ENCODE assay signal across 8 mouse cellular contexts in genomic region chr8:106169017-106169933, GRCm38 (mm10). TPM values are rescaled to one million over a fixed set of nuclear protein-coding genes. Genes with fewer than 3 reads are reported as not detected.
DNase-seq lines count a peak whose midpoint lies in the region; ATAC-seq lines count a peak whose summit lies in the region.

No protein-coding gene starts in this region.

- peaks cover 21% of the 10 kb centered on the region for H3K4me1 ChIP-seq in heart, embryonic 12.5 days (replicated peaks)

- H3K9me3 ChIP-seq in heart, embryonic 12.5 days (replicated peaks), result no peaks in the 10 kb centered on the region

- peak overlapping the region; percentile 92 for H3K9ac ChIP-seq in heart, embryonic 12.5 days

- H3K27ac ChIP-seq in heart, embryonic 12.5 days (ENCODE audit: poor library complexity, severe bottlenecking), result peak overlapping the region; percentile 90

- H3K36me3 ChIP-seq in heart, embryonic 12.5 days, result peaks cover 7% of the 10 kb centered on the region

- intact Hi-C loops in left cerebral cortex, postnatal 10 days (cut with DNase I), result no loop called here

- no peaks in the 10 kb centered on the region for H3K27me3 ChIP-seq in heart, embryonic 12.5 days (replicated peaks)

- H3K4me2 ChIP-seq in heart, embryonic 12.5 days, result peak overlapping the region; percentile 87

- peak; percentile 64 for DNase-seq in Muller cell, postnatal 12 days (ENCODE audit: inconsistent ontology term)
- peak; percentile 64 for DNase-seq in embryo, embryonic 9.5 days (ENCODE audit: extremely low spot score)
- peak; percentile 43 to 65 for DNase-seq in left cerebral cortex, postnatal 10 days (ENCODE audit: extremely low spot score in 1 of 2, low spot score in 2 of 2)
- DNase-seq in lung, postnatal 36 days, result peak; percentile 53
- peak; percentile 86 for DNase-seq in retina, postnatal 1 day

- peak; percentile 23 for ATAC-seq in CD4-positive, CD25-positive, alpha-beta regulatory T cell, adult 4 months
- peak; percentile 66 for ATAC-seq in heart, embryonic 12.5 days (ENCODE audit: insufficient number of reproducible peaks, low FRiP score)
- ATAC-seq in erythroid progenitor cell, adult 5-6 weeks (replicated peaks; ENCODE audit: low FRiP score, poor library complexity, severe bottlenecking), result no peak

- peak overlapping the region; percentile 87 for H3K4me3 ChIP-seq in heart, embryonic 12.5 days

- WGBS in heart, embryonic 12.5 days, result under 1% methylated on average over 54 of the region's 54 CpGs

RNA-seq across cellular contexts. Expression of gene Slc7a6, which starts 0.6 kb away (rescaled TPM):
- polyA plus RNA-seq in CD4-positive, CD25-positive, alpha-beta regulatory T cell, adult 4 months (2017; shearing (Covaris generic)), result 10 to 100 TPM; 28.6 to 43.7 TPM
- polyA plus RNA-seq in heart, embryonic 12.5 days (2016; fragmentation: Nextera tagmentation; extraction: Ambion mirVana), result 35.4 and 36.5 TPM in 2 replicates
- 10 to 100 TPM; 28.5 to 29.2 TPM for total RNA-seq in left cerebral cortex, postnatal 10 days (2021)
- 1.4 and 3.4 TPM in 2 replicates for total RNA-seq in erythroid progenitor cell, adult 5-6 weeks (2015; ENCODE audit: low replicate concordance)
- 2.0 and 2.2 TPM in 2 replicates for total RNA-seq in erythroid progenitor cell, adult 5-6 weeks (2017; ENCODE audit: low replicate concordance)

RNA-seq across cellular contexts. Expression of gene Pla2g15, which starts 19.1 kb away (rescaled TPM):
- 1 to 10 TPM; 4.8 to 7.7 TPM for polyA plus RNA-seq in CD4-positive, CD25-positive, alpha-beta regulatory T cell, adult 4 months (2017; shearing (Covaris generic))
- 10.5 and 11.4 TPM in 2 replicates for polyA plus RNA-seq in heart, embryonic 12.5 days (2016; fragmentation: Nextera tagmentation; extraction: Ambion mirVana)
- total RNA-seq in left cerebral cortex, postnatal 10 days (2021), result 10 to 100 TPM; 24.6 to 25.3 TPM
- total RNA-seq in erythroid progenitor cell, adult 5-6 weeks (2015; ENCODE audit: low replicate concordance), result 1.7 and 9.4 TPM in 2 replicates
- total RNA-seq in erythroid progenitor cell, adult 5-6 weeks (2017; ENCODE audit: low replicate concordance), result 4.4 and 8.6 TPM in 2 replicates

RNA-seq across cellular contexts. Expression of gene Esrp2, which starts 32.5 kb away (rescaled TPM):
- polyA plus RNA-seq in CD4-positive, CD25-positive, alpha-beta regulatory T cell, adult 4 months (2017; shearing (Covaris generic)), result not detected
- 0.77 and 0.85 TPM in 2 replicates for polyA plus RNA-seq in heart, embryonic 12.5 days (2016; fragmentation: Nextera tagmentation; extraction: Ambion mirVana)
- not detected for total RNA-seq in left cerebral cortex, postnatal 10 days (2021)
- not detected in 2 replicates for total RNA-seq in erythroid progenitor cell, adult 5-6 weeks (2015; ENCODE audit: low replicate concordance)
- total RNA-seq in erythroid progenitor cell, adult 5-6 weeks (2017; ENCODE audit: low replicate concordance), result 0.08 TPM in 1 of 2 replicates, not detected in the other

RNA-seq across cellular contexts. Expression of gene Slc7a6os, which starts 41.5 kb away (rescaled TPM):
- polyA plus RNA-seq in CD4-positive, CD25-positive, alpha-beta regulatory T cell, adult 4 months (2017; shearing (Covaris generic)), result 10 to 100 TPM; 24.6 to 28.9 TPM
- polyA plus RNA-seq in heart, embryonic 12.5 days (2016; fragmentation: Nextera tagmentation; extraction: Ambion mirVana), result 22.6 and 22.9 TPM in 2 replicates
- total RNA-seq in left cerebral cortex, postnatal 10 days (2021), result 10 to 100 TPM; 28.8 to 30.4 TPM
- 32.7 and 42.5 TPM in 2 replicates for total RNA-seq in erythroid progenitor cell, adult 5-6 weeks (2015; ENCODE audit: low replicate concordance)
- 22.3 and 27.6 TPM in 2 replicates for total RNA-seq in erythroid progenitor cell, adult 5-6 weeks (2017; ENCODE audit: low replicate concordance)

RNA-seq across cellular contexts. Expression of gene Prmt7, which starts 41.5 kb away (rescaled TPM):
- 10 to 100 TPM; 31.5 to 46.0 TPM for polyA plus RNA-seq in CD4-positive, CD25-positive, alpha-beta regulatory T cell, adult 4 months (2017; shearing (Covaris generic))
- 35.5 and 38.2 TPM in 2 replicates for polyA plus RNA-seq in heart, embryonic 12.5 days (2016; fragmentation: Nextera tagmentation; extraction: Ambion mirVana)
- 10 to 100 TPM; 42.5 to 43.2 TPM for total RNA-seq in left cerebral cortex, postnatal 10 days (2021)
- total RNA-seq in erythroid progenitor cell, adult 5-6 weeks (2015; ENCODE audit: low replicate concordance), result 0.84 and 1.8 TPM in 2 replicates
- total RNA-seq in erythroid progenitor cell, adult 5-6 weeks (2017; ENCODE audit: low replicate concordance), result 3.7 and 6.3 TPM in 2 replicates

Comparison
In these comparisons a context has a peak if more than half of its experiments do, and no peak if none do; other contexts are left out.
1. RNA of gene Slc7a6, which starts 0.6 kb away (total RNA-seq): 28.5 to 29.2 TPM in left cerebral cortex, postnatal 10 days; 1.4 to 3.4 TPM in erythroid progenitor cell, adult 5-6 weeks; every median in the first group is over 4 times any median in the second.
2. Peak in every context shown above with its lines, with median percentiles within 50 percentile points of each other: DNase-seq.